Mouse (Mus musculus) embryonic fibroblast, embryonic 13.5 days (primary cell): ENCODE data around the gene Neu1. TPM values are rescaled to one million over a fixed set of nuclear protein-coding genes. Genes with fewer than 3 reads are reported as not detected.
A peak's percentile ranks its signal among the peaks of the same experiment; 100 is the strongest.
"Not testable (repeated sequence)": the region's sequence is repeated elsewhere in the genome, so short reads cannot be mapped to it uniquely, and the experiment has no call there.

Experiments
- H3K27ac ChIP-seq: 2 replicates; pipeline ENCODE4 v1.5.1; 2012; ENCODE audit warnings: low read length, control low read depth, inconsistent platforms; ENCODE audit not compliant: insufficient read depth
- H3K4me1 ChIP-seq: 2 replicates; pipeline ENCODE4 v1.6.1; 2011; ENCODE audit warnings: low read length; ENCODE audit not compliant: control insufficient read depth, insufficient read depth
- H3K4me3 ChIP-seq: 2 replicates; pipeline ENCODE4 v1.5.1; 2011; ENCODE audit warnings: mild to moderate bottlenecking, control low read depth, low read length; ENCODE audit not compliant: insufficient read depth
- CTCF ChIP-seq: IDR thresholded peaks from 2 replicates; pipeline ENCODE4 v1.5.1; 2011; ENCODE audit warnings: mild to moderate bottlenecking, control low read depth, low read length, moderate library complexity, borderline replicate concordance; ENCODE audit not compliant: insufficient read depth
- POLR2A ChIP-seq: IDR thresholded peaks from 2 replicates; pipeline ENCODE4 v1.6.1; 2011; ENCODE audit warnings: low read depth, mild to moderate bottlenecking, control low read depth, low read length, moderate library complexity
- polyA plus RNA-seq: library from polyadenylated mRNA; stranded (reverse); fragments of >200 nt; gene quantifications from 2 replicates; pipeline ENCODE4 v1.2.4, GENCODE M21; 2011; ENCODE audit warnings: low read depth; ENCODE audit not compliant: missing spikeins, insufficient read length

Gene Neu1
- polyA plus RNA-seq, 1 experiment: 11.3 TPM

DNA sequence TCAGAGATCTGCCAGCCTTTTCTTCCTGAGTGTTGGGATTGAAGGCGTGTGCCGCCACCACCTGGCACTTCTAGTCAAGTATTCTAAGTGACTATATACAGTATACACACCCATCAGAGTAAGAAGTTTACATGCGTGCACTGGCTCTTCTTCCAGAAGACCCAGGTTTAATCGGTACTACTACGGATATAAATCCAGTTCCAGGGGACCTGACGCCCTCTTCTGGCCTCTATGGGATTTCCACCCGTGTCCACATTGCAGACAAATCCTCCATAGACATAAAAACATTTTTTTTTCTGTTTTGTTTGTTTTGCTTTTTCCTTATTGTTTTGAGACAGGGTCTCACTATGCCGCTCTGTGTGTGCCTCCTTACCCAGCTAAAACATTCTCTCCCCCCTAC is 16.6 kb downstream of the Neu1 start:
- H3K4me1 ChIP-seq: peaks cover 9% of the 10 kb centered on the region
- no peak overlapping the region for H3K27ac ChIP-seq
- TF ChIP-seq POLR2A: no peak
- TF ChIP-seq CTCF: no peak
- H3K4me3 ChIP-seq: no peak overlapping the region

DNA sequence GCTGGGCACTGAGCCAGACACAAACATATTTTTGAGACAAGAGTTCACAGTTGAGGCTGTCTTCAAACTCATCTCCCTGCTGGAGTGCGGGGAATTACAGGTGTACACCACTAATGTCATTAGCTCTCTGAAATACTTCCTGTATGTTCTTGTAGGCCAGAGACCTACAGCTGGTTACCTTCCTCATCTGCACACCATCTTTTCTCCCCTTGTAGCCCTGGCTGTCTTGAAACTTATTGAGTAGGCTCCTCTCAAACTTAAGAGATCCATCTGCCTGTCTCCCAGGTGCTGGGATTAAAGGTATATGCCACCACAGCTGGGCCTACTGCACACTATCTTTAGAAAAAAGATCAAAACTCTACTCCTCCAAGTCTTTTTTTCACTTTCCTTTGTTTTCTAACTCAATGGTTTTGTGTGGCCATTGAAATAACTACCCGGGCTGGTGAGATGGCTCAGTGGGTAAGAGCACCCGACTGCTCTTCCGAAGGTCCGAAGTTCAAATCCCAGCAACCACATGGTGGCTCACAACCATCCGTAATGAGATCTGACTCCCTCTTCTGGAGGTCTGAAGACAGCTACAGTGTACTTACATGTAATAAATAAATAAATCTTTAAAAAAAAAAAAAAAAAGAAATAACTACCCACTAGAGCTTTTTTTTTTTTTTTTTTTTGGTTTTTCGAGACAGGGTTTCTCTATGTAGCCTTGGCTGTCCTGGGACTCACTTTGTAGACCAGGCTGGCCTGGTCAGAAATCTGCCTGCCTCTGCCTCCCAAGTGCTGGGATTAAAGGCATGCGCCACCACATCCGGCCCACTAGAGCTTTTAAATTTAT is 17.9 kb downstream of the Neu1 start:
- H3K27ac ChIP-seq, H3K4me1 ChIP-seq, H3K4me3 ChIP-seq: not testable (repeated sequence)
- peak; percentile 31 for TF ChIP-seq POLR2A

DNA sequence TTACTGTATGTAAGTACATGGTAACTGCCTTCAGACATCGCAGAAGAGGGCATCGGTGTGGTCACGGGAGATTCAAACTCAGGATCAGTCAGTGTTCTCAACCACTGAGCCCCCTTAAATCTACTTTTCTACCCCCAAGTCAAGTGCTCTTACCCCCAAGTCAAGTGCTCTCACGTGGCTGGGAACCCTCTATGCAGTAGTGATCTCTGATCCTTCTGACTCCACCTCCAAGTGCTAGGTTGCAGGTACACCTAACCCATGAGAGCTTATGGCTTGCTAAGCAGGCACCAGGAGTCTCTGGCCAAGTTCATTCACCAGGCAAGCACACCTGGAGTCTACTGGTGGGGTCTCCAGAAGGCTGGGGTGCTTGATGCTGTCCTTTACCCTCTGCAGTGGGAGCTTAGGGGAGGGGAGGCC is 18.5 kb downstream of the Neu1 start:
- Histone ChIP-seq H3K27ac (no peak overlapping the region), H3K4me1 (no peaks in the 10 kb centered on the region; the same call in 1 of the 2 replicates), H3K4me3 (no peak overlapping the region)
- TF ChIP-seq POLR2A (peak; percentile 64), CTCF (no peak)

DNA sequence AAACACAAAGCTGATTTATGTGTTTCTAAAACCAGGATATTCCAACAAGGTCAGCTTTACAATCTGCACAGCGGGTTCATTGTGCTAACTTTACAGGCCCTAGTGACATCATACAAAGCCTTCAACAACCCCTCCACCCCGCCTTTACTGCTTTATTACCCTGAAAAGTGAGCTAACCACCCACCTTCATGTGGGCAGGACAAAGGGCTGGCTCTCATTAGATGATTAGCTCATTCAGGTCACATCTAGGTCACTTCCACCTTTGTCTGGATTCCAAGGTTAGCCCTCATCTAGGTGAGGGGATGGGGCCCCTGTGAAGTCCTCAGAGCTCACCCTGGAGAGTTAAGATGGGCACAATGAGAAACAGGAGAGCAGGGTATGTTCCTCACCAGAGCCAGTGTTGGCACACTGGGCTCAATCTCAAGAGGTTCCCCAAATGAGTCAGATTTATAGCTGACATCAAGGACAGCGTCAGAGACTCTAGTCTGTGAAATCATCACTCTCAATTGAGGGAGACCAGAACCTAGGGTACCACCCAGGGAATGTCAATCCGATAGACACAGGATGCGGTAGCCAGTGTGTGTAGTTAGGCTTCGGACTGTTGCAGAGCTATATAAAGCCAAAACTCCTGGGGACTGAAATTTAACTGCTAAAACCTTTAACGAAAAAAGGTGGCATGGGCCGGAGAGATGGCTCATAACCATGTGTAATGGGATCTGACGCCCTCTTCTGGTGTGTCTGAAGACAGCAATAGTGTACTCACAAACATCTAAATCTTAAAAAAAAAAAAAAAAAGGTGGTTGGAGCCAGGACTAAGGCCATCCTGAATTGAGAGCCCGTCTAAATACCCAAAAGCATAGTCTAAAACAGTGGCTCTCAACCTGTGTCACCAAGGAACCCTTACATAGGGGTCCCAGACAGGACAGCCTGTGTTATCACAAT is 19.7 kb downstream of the Neu1 start:
- Histone ChIP-seq H3K4me3 (peak overlapping the region; percentile 71), H3K27ac (peak overlapping the region; percentile 88), H3K4me1 (no peaks in the 10 kb centered on the region)
- no peak for TF ChIP-seq CTCF
- peak; percentile 8; the same call in 1 of the 2 replicates for TF ChIP-seq POLR2A

DNA sequence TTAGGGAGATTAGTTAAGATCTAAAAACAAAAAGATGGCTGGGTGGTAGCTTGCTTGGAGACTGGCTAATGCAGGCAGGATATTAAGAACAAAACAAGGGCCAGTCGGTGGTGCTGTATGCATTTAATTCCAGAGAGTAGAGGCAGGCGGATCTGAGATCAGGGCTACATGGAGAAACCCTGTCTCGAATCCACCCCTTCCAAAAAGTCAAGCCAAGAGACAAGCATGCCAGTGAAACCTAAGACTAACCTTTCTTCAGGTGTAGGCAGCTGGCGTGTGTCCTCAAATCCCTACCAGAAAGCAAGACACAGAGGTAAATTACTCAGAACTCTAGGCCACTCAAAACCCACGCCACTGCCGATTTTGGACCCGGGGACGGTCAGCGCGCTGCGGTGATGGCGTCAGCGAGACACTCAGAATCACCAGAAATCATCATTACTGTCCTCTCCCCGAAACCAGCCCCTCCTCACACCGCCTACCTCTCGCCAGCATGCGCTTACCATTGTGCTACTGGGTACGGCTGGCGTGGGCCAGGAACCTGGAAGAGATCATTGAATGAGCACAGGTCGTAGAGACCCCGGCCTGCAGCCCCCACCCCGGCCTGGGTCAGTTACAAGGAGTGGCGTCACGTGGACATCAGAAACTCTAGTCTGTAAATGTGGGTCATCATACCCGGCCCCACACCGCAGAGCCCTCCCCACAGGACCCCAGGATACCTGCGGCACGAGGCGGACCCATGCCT is 20.8 kb downstream of the Neu1 start:
- Histone ChIP-seq H3K4me1 (no peaks in the 10 kb centered on the region), H3K4me3 (peak overlapping the region; percentile 71), H3K27ac (peak overlapping the region; percentile 88)
- TF ChIP-seq CTCF (no peak), POLR2A (no peak)

DNA sequence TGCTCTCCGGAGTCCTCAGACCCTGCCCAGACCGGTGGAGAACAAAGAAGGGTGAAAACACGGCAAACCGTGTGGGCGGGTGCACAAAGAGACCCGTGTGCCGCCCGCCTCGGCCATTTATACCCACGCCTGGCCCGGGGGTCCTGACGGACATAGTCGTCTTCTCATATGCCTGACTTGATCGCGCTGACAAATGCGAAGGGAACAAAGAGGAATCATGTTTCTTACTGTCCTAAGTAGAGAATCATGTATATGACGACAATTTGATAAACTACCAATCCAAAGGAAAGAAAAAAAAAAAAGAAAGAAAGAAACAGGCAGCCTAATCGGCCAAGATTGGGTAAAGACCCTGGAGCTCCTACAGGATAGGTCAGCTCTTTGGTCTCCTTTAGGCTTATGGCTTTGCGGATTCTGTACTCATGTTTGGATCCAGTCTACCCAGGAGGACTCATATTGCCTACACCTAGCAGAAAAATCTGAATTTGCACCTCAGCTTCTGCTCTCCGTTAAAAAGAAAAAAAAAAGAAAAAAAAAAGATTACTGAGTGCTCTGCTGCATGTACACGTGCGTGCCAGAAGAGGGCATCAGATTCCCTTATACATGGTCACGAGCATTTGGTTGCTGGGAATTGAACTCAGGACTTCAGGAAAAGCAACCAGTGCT is 21.5 kb downstream of the Neu1 start:
- H3K27ac ChIP-seq: peak overlapping the region; percentile 88
- no peaks in the 10 kb centered on the region for H3K4me1 ChIP-seq
- TF ChIP-seq CTCF (peak; percentile 29; the same call in 1 of the 2 replicates), POLR2A (peak; percentile 99)
- peak overlapping the region; percentile 71 for H3K4me3 ChIP-seq

DNA sequence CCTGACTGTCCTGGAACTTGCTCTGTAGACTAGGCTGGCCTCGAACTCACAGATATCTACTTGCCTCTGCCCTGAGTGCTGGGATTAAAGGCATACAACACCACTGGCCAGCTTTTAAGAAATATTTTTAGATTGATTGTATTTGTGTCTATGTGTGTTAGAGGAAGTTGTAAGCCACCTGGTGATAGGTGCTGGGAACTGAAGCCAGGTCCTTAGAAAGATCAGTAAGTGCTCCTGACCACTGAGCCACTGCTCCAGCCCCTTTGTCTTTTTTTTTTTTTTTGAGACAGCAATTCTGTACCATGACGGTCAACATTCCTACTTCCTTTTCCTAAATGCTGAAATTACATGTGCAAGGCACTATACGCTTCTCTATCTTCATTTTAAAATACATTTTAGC is 22.2 kb downstream of the Neu1 start:
- H3K4me3 ChIP-seq: peak overlapping the region; percentile 44; the same call in 1 of the 2 replicates
- no peak overlapping the region for H3K27ac ChIP-seq
- no peak for TF ChIP-seq CTCF
- TF ChIP-seq POLR2A: no peak
- H3K4me1 ChIP-seq: no peaks in the 10 kb centered on the region

DNA sequence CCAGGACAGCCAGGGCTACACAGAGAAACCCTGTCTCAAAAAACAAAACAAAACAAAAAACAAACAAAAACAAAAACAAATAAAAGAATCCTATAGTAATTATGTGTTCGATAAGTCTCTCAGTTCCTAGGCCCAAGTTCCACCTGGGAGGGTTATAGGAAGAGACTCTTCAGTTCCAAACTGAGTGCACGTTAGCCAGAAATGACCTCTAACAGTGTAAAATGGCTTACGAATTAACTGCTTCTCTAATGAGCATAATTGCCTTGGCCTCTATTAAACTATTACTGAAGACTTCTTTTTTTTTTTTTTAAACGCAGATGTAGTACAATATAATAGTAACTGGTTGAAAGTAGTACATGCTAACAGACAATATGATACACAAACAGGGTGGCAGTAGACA is 22.9 kb downstream of the Neu1 start:
- no peak overlapping the region for H3K27ac ChIP-seq

DNA sequence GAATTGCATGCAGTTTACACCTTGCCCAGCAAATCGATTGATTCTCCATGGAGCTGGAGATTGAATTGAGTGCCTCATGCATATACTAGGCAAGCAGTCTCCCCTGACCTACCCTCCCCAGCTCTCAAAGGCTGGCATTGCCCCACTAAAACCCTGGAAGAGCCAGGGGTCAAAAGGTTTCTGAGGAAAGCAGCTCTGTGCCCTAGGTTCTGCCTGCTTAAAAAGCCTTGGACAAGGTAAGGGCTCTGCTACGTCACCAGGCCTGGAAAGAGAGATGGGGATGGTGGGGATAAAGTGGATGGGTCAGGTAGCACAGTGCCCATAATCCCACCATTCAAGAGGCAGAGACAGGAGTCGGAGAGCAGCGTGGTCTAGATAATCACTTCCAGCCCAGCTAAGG is 23.8 kb downstream of the Neu1 start:
- Histone ChIP-seq H3K4me3 (no peak overlapping the region), H3K27ac (no peak overlapping the region)
- TF ChIP-seq CTCF: no peak
- no peak for TF ChIP-seq POLR2A

More for the DNA sequence above, 22.9 kb downstream of the Neu1 start:
- H3K4me3 ChIP-seq: no peak overlapping the region
- H3K4me1 ChIP-seq: no peaks in the 10 kb centered on the region
- no peak for TF ChIP-seq POLR2A
- no peak for TF ChIP-seq CTCF

More for the DNA sequence above, 23.8 kb downstream of the Neu1 start:
- H3K4me1 ChIP-seq: no peaks in the 10 kb centered on the region
